Mouse (Mus musculus): ENCODE data around the gene Ksr1. TPM values are rescaled to one million over a fixed set of nuclear protein-coding genes. Genes with fewer than 3 reads are reported as not detected.

Gene Ksr1
- total RNA-seq, 2 experiments from 2014 or later, result 16.0 to 16.9 TPM

GRCm38 (mm10) chr11:79094727-79095126, 51.5 kb downstream of the Ksr1 start:
- DNase-seq (ENCODE audit: low spot score in 2 of 2), result no peak

GRCm38 (mm10) chr11:79093986-79094695, 52.1 kb downstream of the Ksr1 start:
- DNase-seq (ENCODE audit: low spot score in 2 of 2), result no peak

GRCm38 (mm10) chr11:79093386-79093906, 52.8 kb downstream of the Ksr1 start:
- DNase-seq (ENCODE audit: low spot score in 2 of 2), result no peak

- no peak for DNase-seq (ENCODE audit: low spot score in 2 of 2)
Observed at GRCm38 (mm10) chr11:79092802-79093201, 53.4 kb downstream of the Ksr1 start.

- no peak for DNase-seq (ENCODE audit: low spot score in 2 of 2)
Observed at GRCm38 (mm10) chr11:79092245-79092644, 54.0 kb downstream of the Ksr1 start.

GRCm38 (mm10) chr11:79089756-79090155, 56.5 kb downstream of the Ksr1 start:
- no peak for DNase-seq (ENCODE audit: low spot score in 2 of 2)

- DNase-seq (ENCODE audit: low spot score in 2 of 2), result no peak
Observed at GRCm38 (mm10) chr11:79089027-79089426, 57.2 kb downstream of the Ksr1 start.

GRCm38 (mm10) chr11:79088325-79088724, 57.9 kb downstream of the Ksr1 start:
- DNase-seq (ENCODE audit: low spot score in 2 of 2), result no peak

GRCm38 (mm10) chr11:79087731-79088311, 58.4 kb downstream of the Ksr1 start:
- no peak for DNase-seq (ENCODE audit: low spot score in 2 of 2)

- no peak for DNase-seq (ENCODE audit: low spot score in 2 of 2)
Observed at GRCm38 (mm10) chr11:79086787-79087186, 59.4 kb downstream of the Ksr1 start.

- DNase-seq (ENCODE audit: low spot score in 2 of 2), result no peak
Observed at GRCm38 (mm10) chr11:79085059-79085458, 61.1 kb downstream of the Ksr1 start.

- DNase-seq (ENCODE audit: low spot score in 2 of 2), result no peak
Observed at GRCm38 (mm10) chr11:79083018-79083441, 63.2 kb downstream of the Ksr1 start.

- no peak for DNase-seq (ENCODE audit: low spot score in 2 of 2)
Observed at GRCm38 (mm10) chr11:79080965-79081891, 65.0 kb downstream of the Ksr1 start.

- DNase-seq (ENCODE audit: low spot score in 2 of 2), result no peak
Observed at GRCm38 (mm10) chr11:79080081-79080480, 66.1 kb downstream of the Ksr1 start.

GRCm38 (mm10) chr11:79076484-79076883, 69.7 kb downstream of the Ksr1 start:
- DNase-seq (ENCODE audit: low spot score in 2 of 2), result no peak

GRCm38 (mm10) chr11:79075044-79075443, 71.2 kb downstream of the Ksr1 start:
- DNase-seq (ENCODE audit: low spot score in 2 of 2), result no peak

GRCm38 (mm10) chr11:79074611-79075010, 71.6 kb downstream of the Ksr1 start:
- no peak for DNase-seq (ENCODE audit: low spot score in 2 of 2)

- no peak for DNase-seq (ENCODE audit: low spot score in 2 of 2)
Observed at GRCm38 (mm10) chr11:79073583-79073982, 72.6 kb downstream of the Ksr1 start.

GRCm38 (mm10) chr11:79072108-79072507, 74.1 kb downstream of the Ksr1 start:
- DNase-seq (ENCODE audit: low spot score in 2 of 2), result no peak

- peak in 1 of 2 experiments; percentile 43 for DNase-seq (ENCODE audit: low spot score in 2 of 2)
Observed at GRCm38 (mm10) chr11:79071082-79071972, 74.9 kb downstream of the Ksr1 start.
